Mouse (Mus musculus) telencephalon, adult 2 months (tissue): ENCODE data around the gene Il1rapl1.

Experiments
- DNase-seq: peaks from one replicate; pipeline ENCODE4 v3.0.0-alpha.2; 2011; ENCODE audit warnings: low read depth, low spot score

The Il1rapl1 gene

GRCm38 (mm10) chrX:88115609-88116073 lies at the start of gene Il1rapl1:
Gene Il1rapl1 (minus strand): TSS chrX:88115645.
- peak; percentile 73 for DNase-seq

- DNase-seq = no peak
Observed at GRCm38 (mm10) chrX:88158037-88158436, 42.6 kb upstream of the Il1rapl1 start.

- DNase-seq = no peak
Observed at GRCm38 (mm10) chrX:88125612-88126011, 10.2 kb upstream of the Il1rapl1 start.

- DNase-seq = peak; percentile 64
Observed at GRCm38 (mm10) chrX:88120070-88120469, 4.6 kb upstream of the Il1rapl1 start.

DNA sequence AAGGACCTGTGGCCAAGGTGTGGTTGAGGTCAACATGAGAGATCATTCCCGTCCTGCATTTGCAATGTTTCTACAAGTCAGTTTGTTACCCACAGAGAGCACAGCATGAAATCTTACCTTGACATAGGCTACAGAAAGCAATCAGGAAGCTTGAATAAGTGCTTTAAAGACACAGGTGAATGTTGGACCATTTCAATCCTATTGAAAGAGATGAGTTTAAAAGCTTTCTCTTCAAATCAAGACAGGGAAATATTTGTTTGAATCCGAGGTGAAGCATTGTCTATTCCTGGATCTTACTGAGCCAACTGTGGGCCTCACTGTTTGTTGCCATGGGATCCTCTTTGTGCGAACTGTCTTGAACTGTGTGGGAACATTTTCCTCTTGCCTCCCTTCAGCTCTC lies 2.4 kb upstream of the Il1rapl1 start:
- DNase-seq = no peak

- DNase-seq = no peak
Observed at GRCm38 (mm10) chrX:88116326-88116725, 881 bp upstream of the Il1rapl1 start.

- no peak for DNase-seq
Observed at GRCm38 (mm10) chrX:88113561-88113960, 1.9 kb downstream of the Il1rapl1 start.

DNA sequence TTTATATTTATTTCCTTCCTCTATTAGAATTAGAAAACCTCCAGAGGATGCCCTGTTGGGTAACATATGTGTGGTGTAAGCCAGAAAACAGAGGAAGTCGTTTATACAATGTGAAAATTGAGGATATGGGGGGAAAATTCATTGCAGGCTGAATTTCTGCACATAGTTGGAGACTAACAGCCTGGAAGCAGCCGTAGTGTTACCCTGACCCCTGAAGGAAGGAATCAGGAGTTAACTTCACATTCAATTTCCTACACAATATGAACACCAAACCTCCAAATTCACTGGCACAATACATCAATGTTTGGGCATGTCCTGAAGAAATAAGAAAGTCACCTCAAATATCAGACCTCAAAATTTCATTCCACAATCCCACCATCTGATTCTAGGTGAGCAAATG lies 3.2 kb downstream of the Il1rapl1 start:
- no peak for DNase-seq

- no peak for DNase-seq
Observed at GRCm38 (mm10) chrX:88109733-88110132, 5.7 kb downstream of the Il1rapl1 start.

DNA sequence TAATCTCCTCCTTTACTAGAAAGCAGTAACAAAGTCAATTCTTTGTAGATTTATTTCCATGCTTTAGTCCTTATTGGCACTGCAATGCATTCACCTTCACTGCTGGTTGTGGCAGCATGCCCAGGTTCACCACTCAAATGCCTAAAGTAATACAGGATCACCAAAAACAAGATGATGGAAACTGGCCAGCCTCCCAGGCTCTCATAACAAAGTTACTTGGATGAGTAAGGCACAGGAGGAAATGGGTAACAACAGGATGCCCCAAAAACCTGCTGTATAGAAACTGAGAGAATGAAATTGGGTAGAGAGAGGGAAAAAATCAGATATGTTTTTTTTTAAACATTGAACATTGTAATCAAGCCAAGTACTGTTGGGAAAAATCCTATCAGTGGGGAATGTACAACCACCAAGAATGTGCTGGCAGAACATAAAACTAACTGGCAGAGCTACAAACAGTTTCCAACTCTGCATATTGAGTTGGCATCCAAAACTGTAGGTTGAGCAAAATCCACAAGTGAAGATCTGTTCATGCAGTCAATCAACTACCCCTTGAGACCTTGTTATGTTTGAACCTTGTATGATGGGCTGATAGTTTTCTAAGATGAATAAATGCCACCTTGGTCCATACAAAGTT lies 21.4 kb downstream of the Il1rapl1 start:
- DNase-seq = no peak

GRCm38 (mm10) chrX:88089873-88090272 lies 25.6 kb downstream of the Il1rapl1 start:
- DNase-seq = no peak

- peak; percentile 67 for DNase-seq
Observed at GRCm38 (mm10) chrX:88072741-88073419, 42.6 kb downstream of the Il1rapl1 start.

DNA sequence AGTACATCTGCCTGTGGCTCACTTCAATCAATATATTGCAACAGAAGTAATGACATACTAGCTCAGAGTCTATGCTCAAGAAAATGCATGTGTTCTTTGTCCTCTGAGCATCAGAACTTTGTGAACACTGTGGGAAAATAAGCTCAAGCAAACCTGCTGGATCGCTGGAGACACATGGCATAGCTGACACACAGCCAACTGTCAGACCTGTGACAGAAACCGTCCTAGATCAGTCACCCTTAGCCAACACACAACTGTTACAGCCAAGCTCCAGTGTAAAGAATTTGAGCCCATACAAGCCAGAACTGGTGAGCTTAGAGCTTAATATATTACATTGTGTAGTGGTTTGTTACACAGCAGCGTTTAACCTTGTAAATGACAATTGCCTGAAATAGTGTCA lies 45.1 kb downstream of the Il1rapl1 start:
- no peak for DNase-seq

DNA sequence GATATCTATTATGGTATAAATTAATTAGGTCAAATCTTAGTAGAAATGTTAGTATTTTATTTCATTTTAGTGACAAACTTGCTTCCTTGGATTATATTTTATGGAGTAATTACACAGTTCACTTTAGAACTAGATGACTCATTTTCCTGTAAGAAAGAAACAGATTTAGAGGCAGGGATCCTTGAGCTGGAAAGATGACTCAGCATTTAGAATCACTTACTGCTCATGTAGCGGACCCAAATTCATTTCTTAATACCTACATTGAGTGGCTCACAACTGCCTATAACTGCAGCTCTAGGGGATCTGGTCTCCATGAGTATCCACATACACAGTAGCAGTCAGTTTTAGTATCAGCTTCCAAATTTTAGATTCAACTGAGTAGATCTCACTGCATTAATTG lies 71.9 kb downstream of the Il1rapl1 start:
- DNase-seq = peak; percentile 22

DNA sequence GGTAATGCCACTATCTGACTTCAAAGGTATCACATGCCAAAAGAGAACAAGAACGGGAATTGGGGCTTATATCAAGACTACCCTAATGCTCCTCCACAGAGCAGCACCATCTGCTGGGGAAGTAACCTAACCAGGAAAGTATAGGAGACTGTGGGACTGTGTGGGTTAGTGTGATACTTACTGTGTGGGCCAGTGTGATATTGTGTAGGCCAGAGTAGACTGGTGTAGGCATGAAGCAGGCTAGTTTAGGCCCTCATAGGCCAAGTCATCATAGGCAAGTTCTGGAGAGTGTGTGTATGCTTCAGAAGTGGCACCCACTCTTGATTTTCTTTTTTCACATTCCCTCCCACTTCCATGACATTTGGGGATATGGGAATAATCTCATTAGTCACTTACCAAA lies 76.5 kb downstream of the Il1rapl1 start:
- DNase-seq = peak; percentile 19

- DNase-seq = no peak
Observed at GRCm38 (mm10) chrX:87897172-87897571, 218.3 kb downstream of the Il1rapl1 start.

DNA sequence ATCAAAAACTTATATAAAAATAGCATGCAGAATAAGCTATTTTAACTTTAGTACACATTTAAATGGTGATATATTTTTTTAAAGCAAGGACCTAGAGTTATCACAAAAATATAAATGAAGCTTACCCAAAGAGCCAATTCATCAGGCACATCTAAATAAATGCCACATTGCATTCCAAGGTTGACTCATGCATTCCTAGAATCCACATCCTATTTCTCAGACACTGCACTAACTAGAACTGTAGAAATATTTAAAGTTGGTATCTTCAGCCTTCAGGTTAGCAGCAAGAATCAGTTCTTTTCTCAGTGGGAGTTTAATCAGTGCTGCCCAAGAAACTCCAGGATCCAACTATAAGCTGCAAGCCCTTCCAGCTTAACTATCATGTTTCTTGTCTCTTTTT lies 223.5 kb downstream of the Il1rapl1 start:
- DNase-seq = no peak

DNA sequence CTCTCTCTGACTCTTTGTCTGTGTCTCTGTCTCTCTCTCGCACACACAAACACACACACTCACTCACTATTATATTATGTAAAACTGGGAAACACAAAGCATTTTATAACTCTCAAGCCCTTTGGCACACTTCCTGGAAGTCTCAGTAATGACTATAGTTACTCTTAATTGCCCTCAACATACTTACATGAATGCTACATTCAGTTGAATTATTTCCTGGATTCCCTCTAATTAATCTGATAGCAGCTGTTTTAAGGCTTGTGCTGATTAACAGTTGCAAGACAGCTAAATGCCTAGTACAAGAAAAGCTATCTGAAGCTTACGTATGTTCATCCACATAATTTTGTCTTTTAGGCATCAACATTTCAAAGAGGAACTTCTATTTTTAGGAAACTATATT lies 261.3 kb downstream of the Il1rapl1 start:
- DNase-seq = no peak

- no peak for DNase-seq
Observed at GRCm38 (mm10) chrX:87813884-87814283, 301.6 kb downstream of the Il1rapl1 start.

GRCm38 (mm10) chrX:87807717-87808116 lies 307.7 kb downstream of the Il1rapl1 start:
- DNase-seq = no peak

DNA sequence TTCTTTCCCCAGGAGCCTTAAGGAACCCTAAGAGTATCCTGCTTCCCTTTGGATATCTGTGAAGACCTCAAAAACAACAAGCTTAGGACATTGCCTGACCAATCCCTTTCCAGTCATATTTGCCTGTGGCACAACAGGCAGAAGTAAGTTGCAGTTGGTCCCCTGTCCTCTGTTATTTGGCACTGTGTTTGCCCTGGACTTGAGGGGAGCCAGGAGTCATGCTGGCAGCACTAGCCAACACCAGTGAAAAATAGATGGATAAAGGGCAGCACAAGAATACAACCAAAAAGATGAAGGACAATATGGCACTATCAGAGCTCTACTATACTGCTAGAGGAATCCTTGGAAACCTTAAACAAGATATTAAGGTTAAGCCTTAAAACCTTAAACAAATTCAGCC lies 322.4 kb downstream of the Il1rapl1 start:
- DNase-seq = no peak

DNA sequence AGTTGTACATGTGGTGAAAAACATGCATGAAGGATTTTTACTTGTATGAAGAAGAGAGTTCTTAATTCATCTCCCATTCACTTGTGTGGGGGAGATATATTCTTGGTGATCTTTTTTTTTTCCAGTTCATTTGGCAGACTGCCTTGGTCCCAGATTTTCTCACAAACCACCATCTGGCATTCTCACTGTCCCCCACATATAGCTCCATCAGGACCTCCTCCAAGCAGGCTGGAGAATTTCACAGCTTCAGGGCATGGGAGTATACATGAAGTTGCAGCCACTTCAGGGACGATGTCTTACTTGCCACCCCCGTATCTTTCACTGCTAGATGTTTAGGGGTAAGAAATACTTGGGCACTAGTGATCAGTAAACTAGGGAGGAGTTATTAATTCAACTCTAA lies 404.9 kb downstream of the Il1rapl1 start:
- peak; percentile 49 for DNase-seq

GRCm38 (mm10) chrX:87663856-87664255 lies 451.6 kb downstream of the Il1rapl1 start:
- no peak for DNase-seq
